11 mouse cellular contexts compared by ENCODE assay signal in the genomic region with DNA sequence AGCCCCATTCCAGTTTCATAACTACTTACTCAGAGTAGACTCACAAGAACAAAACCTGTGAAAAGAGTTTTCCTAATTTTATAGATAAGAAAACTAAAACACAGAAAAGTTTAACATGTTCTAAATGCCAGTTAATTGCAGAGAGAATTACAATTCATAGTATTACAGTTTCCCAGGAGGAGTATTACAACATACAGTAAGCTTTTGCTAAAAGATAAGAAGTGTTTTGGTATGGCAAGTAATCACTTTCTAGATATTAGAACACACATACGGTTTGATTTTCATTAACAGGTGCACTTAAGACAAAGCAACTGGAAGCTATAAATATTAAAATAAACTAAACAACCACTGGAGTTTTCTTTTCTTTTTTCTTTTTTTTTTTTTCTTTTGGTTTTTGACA. TPM values are rescaled to one million over a fixed set of nuclear protein-coding genes. Genes with fewer than 3 reads are reported as not detected.
DNase-seq lines count a peak whose midpoint lies in the region; ATAC-seq and TF ChIP-seq lines count a peak whose summit lies in the region.
"Had no signal": no experiment of that assay in that cellular context is flagged by ENCODE, and none has a peak within 500 bp of the region (broad histone marks: within the 10 kb centered on the region; RNA-seq: fewer than 3 reads in every experiment).

No protein-coding gene starts in this region.

- H3K36me3 ChIP-seq in heart, embryonic 15.5 days: no peaks in the 10 kb centered on the region
- no peaks in the 10 kb centered on the region for H3K36me3 ChIP-seq in stomach, embryonic 14.5 days (ENCODE audit: control insufficient read depth, insufficient read depth, low read length)
- no peaks in the 10 kb centered on the region for H3K36me3 ChIP-seq in stomach, postnatal 0 days (ENCODE audit: control insufficient read depth, insufficient read depth, low read length)
- no peaks in the 10 kb centered on the region for H3K36me3 ChIP-seq in liver, embryonic 16.5 days (ENCODE audit: control insufficient read depth, insufficient read depth)

- ATAC-seq in heart, embryonic 15.5 days (replicated peaks; ENCODE audit: insufficient number of reproducible peaks, insufficient read depth, low FRiP score, low read depth): no peak
- no peak for ATAC-seq in stomach, embryonic 14.5 days (ENCODE audit: insufficient number of reproducible peaks, insufficient read depth, low FRiP score, low read depth)
- ATAC-seq in stomach, postnatal 0 days (ENCODE audit: low FRiP score, low TSS enrichment): no peak
- ATAC-seq in liver, embryonic 16.5 days (ENCODE audit: low read depth): no peak
- ATAC-seq in activated CD4-positive, CD25-positive, alpha-beta regulatory T cell, adult 4 months: no peak

- no peak for TF ChIP-seq EP300 in stomach, postnatal 0 days (optimal IDR thresholded peaks at IDR 0.05)

- 32% methylated on average over 1 of the region's 1 CpGs for WGBS in heart, embryonic 15.5 days
- 63% methylated on average over 1 of the region's 1 CpGs for WGBS in stomach, embryonic 14.5 days
- 36% methylated on average over 1 of the region's 1 CpGs for WGBS in stomach, postnatal 0 days
- WGBS in liver, embryonic 16.5 days (ENCODE audit: insufficient replicate concordance): 11% methylated on average over 1 of the region's 1 CpGs

- H3K27ac ChIP-seq in heart, embryonic 15.5 days: no peak overlapping the region
- H3K27ac ChIP-seq in stomach, embryonic 14.5 days (ENCODE audit: low read length): no peak overlapping the region
- H3K27ac ChIP-seq in stomach, postnatal 0 days (replicated peaks): no peak overlapping the region
- no peak overlapping the region for H3K27ac ChIP-seq in liver, embryonic 16.5 days (ENCODE audit: low read length)
- H3K27ac ChIP-seq: left cerebral cortex, adult 2 months had no signal

- no peak for DNase-seq in heart, postnatal 4 days
- DNase-seq in stomach, postnatal 0 days (ENCODE audit: low spot score): no peak
- no peak for DNase-seq in testis, postnatal 10 days (ENCODE audit: low spot score)
- no peak for DNase-seq in cerebellum, adult 9-11 months
- DNase-seq: cerebellum, adult 18-20 months; thymus, postnatal 14 days had no signal

- H3K4me1 ChIP-seq in heart, embryonic 15.5 days (replicated peaks): peaks cover 18% of the 10 kb centered on the region
- H3K4me1 ChIP-seq in stomach, embryonic 14.5 days (ENCODE audit: control insufficient read depth, insufficient read depth, low read length): peaks cover 6% of the 10 kb centered on the region; the same call in 1 of the 2 replicates
- H3K4me1 ChIP-seq in stomach, postnatal 0 days (replicated peaks; ENCODE audit: control insufficient read depth, insufficient read depth): no peaks in the 10 kb centered on the region
- H3K4me1 ChIP-seq in liver, embryonic 16.5 days (ENCODE audit: control insufficient read depth, low read depth, low read length): peaks cover 9% of the 10 kb centered on the region

- H3K4me3 ChIP-seq in heart, embryonic 15.5 days: no peak overlapping the region
- no peak overlapping the region for H3K4me3 ChIP-seq in stomach, embryonic 14.5 days (ENCODE audit: low read depth, low read length)
- H3K4me3 ChIP-seq in stomach, postnatal 0 days (ENCODE audit: low read depth, low read length): no peak overlapping the region
- H3K4me3 ChIP-seq in liver, embryonic 16.5 days (ENCODE audit: low read depth, low read length): peak overlapping the region; percentile 93; the same call in 1 of the 2 replicates

- peak overlapping the region; percentile 84 for H3K4me2 ChIP-seq in heart, embryonic 15.5 days
- H3K4me2 ChIP-seq in stomach, embryonic 14.5 days (replicated peaks; ENCODE audit: low read depth, low read length): peak overlapping the region; percentile 82; the same call in 1 of the 2 replicates
- H3K4me2 ChIP-seq in stomach, postnatal 0 days (replicated peaks; ENCODE audit: low read depth): no peak overlapping the region; the same call in 1 of the 2 replicates
- peak overlapping the region; percentile 56; the same call in 1 of the 2 replicates for H3K4me2 ChIP-seq in liver, embryonic 16.5 days (ENCODE audit: low read depth, low read length)

- H3K27me3 ChIP-seq in heart, embryonic 15.5 days: no peaks in the 10 kb centered on the region
- H3K27me3 ChIP-seq in stomach, embryonic 14.5 days (ENCODE audit: control insufficient read depth, insufficient read depth, low read length): no peaks in the 10 kb centered on the region
- no peaks in the 10 kb centered on the region for H3K27me3 ChIP-seq in stomach, postnatal 0 days (ENCODE audit: control insufficient read depth, insufficient read depth, low read length)
- H3K27me3 ChIP-seq in liver, embryonic 16.5 days (ENCODE audit: control insufficient read depth, insufficient read depth, low read depth, low read length): no peaks in the 10 kb centered on the region

- TF ChIP-seq CTCF in stomach, postnatal 0 days (IDR thresholded peaks at IDR 0.05; ENCODE audit: low read depth): no peak

- no peaks in the 10 kb centered on the region for H3K9me3 ChIP-seq in heart, embryonic 15.5 days (replicated peaks)
- H3K9me3 ChIP-seq in stomach, embryonic 14.5 days (ENCODE audit: control insufficient read depth, low read depth, low read length): no peaks in the 10 kb centered on the region
- H3K9me3 ChIP-seq in stomach, postnatal 0 days (ENCODE audit: control insufficient read depth, low read length): no peaks in the 10 kb centered on the region
- H3K9me3 ChIP-seq in liver, embryonic 16.5 days (replicated peaks; ENCODE audit: control insufficient read depth, low read length): no peaks in the 10 kb centered on the region

- H3K9ac ChIP-seq in heart, embryonic 15.5 days: no peak overlapping the region
- 0 out of 2 replicates have a peak overlapping the region, but pooled peaks have one; percentile 3 for H3K9ac ChIP-seq in stomach, embryonic 14.5 days (replicated peaks; ENCODE audit: low read depth, low read length)
- H3K9ac ChIP-seq in stomach, postnatal 0 days (ENCODE audit: low read length): no peak overlapping the region
- no peak overlapping the region for H3K9ac ChIP-seq in liver, embryonic 16.5 days (ENCODE audit: low read depth, low read length)

RNA-seq across cellular contexts. Expression of gene Pigl, which starts 3.1 kb away (rescaled TPM):
- polyA plus RNA-seq in heart, embryonic 15.5 days (2015; fragmentation: Nextera tagmentation; extraction: Ambion mirVana): 5.1 and 7.2 TPM in 2 replicates
- total RNA-seq in heart, postnatal 4 days (2021): 1 to 10 TPM; 3.9 to 4.5 TPM
- 9.9 and 11.1 TPM in 2 replicates for polyA plus RNA-seq in stomach, embryonic 14.5 days (2014; fragmentation: Nextera tagmentation; extraction: Ambion mirVana)
- polyA plus RNA-seq in stomach, postnatal 0 days (2015; fragmentation: Nextera tagmentation; extraction: Ambion mirVana): 5.6 and 5.8 TPM in 2 replicates
- 3.0 and 3.5 TPM in 2 replicates for polyA plus RNA-seq in liver, embryonic 16.5 days (2015; fragmentation: Nextera tagmentation; extraction: Ambion mirVana)
- 1 to 10 TPM; 6.8 to 9.9 TPM for polyA plus RNA-seq in activated CD4-positive, CD25-positive, alpha-beta regulatory T cell, adult 4 months (2017; shearing (Covaris generic))

RNA-seq across cellular contexts. Expression of gene Ncor1, which starts 3.1 kb away (rescaled TPM):
- polyA plus RNA-seq in heart, embryonic 15.5 days (2015; fragmentation: Nextera tagmentation; extraction: Ambion mirVana): 112 and 113 TPM in 2 replicates
- 100 to 1,000 TPM; 137 to 151 TPM for total RNA-seq in heart, postnatal 4 days (2021)
- polyA plus RNA-seq in stomach, embryonic 14.5 days (2014; fragmentation: Nextera tagmentation; extraction: Ambion mirVana): 123 and 144 TPM in 2 replicates
- polyA plus RNA-seq in stomach, postnatal 0 days (2015; fragmentation: Nextera tagmentation; extraction: Ambion mirVana): 82.2 and 84.6 TPM in 2 replicates
- polyA plus RNA-seq in liver, embryonic 16.5 days (2015; fragmentation: Nextera tagmentation; extraction: Ambion mirVana): 18.4 and 22.7 TPM in 2 replicates
- 100 to 1,000 TPM; 162 to 188 TPM for polyA plus RNA-seq in activated CD4-positive, CD25-positive, alpha-beta regulatory T cell, adult 4 months (2017; shearing (Covaris generic))
